Mouse (Mus musculus): ENCODE results near the gene Arhgef7. TPM values are rescaled to one million over a fixed set of nuclear protein-coding genes. Genes with fewer than 3 reads are reported as not detected.
A peak's percentile ranks its signal among the peaks of the same experiment; 100 is the strongest.

Arhgef7 gene
- total RNA-seq, 2 experiments from 2014 or later: 112 to 145 TPM

DNA sequence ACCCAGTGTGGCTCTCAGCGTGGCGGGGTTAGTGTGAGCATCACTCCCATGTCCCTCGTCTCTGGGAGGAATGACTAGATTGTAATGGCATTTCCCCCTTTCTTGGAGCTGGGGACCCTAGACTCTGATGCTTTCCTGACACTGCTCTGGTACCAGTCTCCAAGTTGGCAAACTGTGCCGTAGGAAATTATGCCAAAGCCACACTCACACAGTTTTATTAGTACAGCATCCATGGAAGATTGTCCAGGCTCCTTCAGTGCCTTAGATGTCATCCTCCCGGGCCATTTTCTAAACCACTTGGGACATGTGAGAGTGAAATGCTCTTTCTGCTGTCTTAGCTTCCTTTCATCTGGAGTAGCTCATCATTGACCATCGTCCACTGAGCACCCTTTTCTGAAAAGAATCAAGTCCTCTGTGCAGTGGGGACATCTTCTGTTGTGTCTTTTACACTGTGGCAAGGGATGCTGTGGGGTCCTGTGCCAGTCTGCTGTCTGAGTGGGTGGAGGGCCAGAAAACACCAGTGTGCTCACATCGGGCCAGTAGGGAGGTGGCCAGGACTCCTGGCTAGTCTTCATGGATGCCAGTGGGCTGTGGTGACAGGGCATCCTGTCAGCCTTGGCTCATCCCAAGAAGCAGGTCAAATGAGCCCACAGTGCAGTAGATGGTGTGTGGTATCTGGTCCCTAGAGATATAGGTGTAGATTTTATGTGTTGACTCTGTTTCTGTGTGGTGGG, 56.5 kb downstream of the Arhgef7 start:
- intact Hi-C loops (cut with DNase I): no loop called here
- no peak for DNase-seq (ENCODE audit: low spot score in 2 of 2)

- intact Hi-C loops (cut with DNase I): no loop called here
- DNase-seq (ENCODE audit: low spot score in 2 of 2): no peak
These were observed 57.6 kb downstream of the Arhgef7 start for GRCm38 (mm10) chr8:11785121-11785520.

DNA sequence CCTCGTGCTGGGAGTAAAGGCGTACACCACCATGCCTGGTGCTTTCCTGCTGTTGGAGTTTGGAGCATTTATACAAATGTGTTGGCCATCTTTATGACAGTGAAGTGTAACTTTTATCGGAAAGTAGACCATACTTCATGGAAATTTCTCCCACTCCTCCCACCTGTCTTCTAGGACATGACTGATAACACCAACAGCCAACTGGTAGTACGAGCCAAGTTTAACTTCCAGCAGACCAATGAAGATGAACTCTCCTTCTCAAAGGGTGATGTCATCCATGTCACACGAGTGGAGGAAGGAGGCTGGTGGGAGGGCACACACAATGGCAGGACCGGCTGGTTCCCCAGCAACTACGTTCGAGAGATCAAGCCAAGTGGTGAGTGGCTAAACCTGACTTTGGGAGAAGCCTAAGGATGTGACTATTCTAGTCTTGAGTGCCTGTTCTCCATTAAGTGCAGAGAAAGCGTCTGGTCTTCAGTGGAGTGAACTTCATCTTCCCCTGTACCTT, 58.1 kb downstream of the Arhgef7 start:
- DNase-seq (ENCODE audit: low spot score in 2 of 2): no peak
- intact Hi-C loops (cut with DNase I): no loop called here

- intact Hi-C loops (cut with DNase I): no loop called here
These were observed 60.7 kb downstream of the Arhgef7 start for GRCm38 (mm10) chr8:11788252-11788651.

DNA sequence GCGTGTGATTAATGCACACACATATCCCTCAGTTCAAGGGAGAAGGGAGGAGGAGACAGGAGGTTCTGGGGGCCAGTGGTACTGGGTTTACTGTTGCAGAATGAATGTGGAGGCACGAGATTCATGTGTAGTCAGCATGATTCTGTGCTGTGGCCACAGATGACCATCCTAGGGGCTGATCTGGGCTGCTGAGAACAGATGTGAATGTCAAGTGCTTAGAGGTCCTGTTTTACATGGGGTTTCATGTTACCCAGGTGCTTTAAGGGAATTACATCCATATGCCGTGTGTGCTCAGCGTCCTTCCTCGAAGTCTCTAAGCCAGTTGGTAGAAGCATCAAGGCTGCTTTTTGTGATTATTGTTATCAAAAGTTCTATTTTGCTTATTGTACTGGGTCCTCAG, 61.6 kb downstream of the Arhgef7 start:
- intact Hi-C loops (cut with DNase I): no loop called here
- no peak for DNase-seq (ENCODE audit: low spot score in 2 of 2)

More at GRCm38 (mm10) chr8:11788252-11788651, 60.7 kb downstream of the Arhgef7 start:
- no peak for DNase-seq (ENCODE audit: low spot score in 2 of 2)

DNA sequence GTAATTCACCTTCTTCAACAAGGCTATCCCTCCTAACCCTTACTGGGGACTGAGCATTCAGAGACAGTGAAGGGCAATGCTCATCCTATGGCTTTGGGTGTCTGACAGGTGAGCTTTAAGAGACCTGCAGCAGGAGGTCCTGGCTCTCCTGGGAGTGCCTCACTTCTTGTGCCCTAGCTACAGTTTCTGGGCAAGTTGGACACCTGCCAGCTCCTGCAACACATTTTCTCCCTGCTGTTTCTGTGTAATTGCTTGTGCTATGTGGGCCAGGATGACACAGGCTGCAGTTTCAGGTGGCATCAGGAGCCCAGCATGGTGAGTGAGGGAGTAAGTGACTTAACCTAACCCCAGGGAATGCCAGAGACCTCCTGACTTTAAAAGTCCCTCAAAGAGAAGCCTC, 67.4 kb downstream of the Arhgef7 start:
- no peak for DNase-seq (ENCODE audit: low spot score in 2 of 2)
- intact Hi-C loops (cut with DNase I): no loop called here

DNA sequence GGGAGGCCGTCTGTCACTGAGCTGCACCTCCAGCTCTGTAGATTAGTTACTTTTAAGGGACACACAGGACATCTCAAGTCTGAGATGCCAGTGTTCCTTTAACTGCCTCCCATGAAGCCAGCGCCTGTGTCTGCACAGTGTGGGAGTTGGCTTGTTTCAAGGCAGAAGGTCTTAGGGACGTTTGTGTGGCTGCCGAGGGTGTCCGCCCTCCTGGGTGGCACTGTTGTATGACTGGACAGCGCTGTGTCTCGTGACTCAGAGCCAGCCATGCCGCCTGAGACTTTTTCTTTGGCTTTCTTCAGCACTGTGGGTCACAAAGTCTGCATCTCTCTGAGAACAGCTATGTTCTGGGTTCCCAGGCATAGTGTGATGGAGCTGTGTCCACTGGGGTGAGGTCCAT, 69.6 kb downstream of the Arhgef7 start:
- intact Hi-C loops (cut with DNase I): no loop called here
- DNase-seq (ENCODE audit: low spot score in 2 of 2): no peak

GRCm38 (mm10) chr8:11797729-11798479, 70.4 kb downstream of the Arhgef7 start:
- peak in 1 of 2 experiments; percentile 47 for DNase-seq (ENCODE audit: low spot score in 2 of 2)
- intact Hi-C loops (cut with DNase I): no loop called here

DNA sequence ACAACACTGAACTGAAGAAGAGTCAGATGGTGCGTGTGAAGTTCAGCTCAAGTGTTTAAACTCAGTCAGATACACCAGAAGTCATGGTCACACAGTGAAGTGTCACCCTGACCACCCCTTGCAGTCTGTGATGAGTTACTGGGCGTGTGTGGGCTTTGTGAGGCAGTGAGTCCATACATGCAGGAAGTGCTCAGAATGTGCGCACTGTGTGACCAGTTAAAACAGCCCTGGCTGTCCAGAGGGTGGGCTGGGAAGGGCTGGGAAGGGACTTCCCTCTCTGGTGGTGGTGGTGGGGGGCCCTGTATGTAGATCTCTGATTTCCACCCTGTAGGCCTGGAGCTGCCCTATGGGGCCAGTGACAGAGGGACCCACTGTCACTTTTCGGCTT, 71.0 kb downstream of the Arhgef7 start:
- DNase-seq (ENCODE audit: low spot score in 2 of 2): no peak
- intact Hi-C loops (cut with DNase I): no loop called here

- intact Hi-C loops (cut with DNase I): no loop called here
- DNase-seq (ENCODE audit: low spot score in 2 of 2): no peak
These were observed 71.6 kb downstream of the Arhgef7 start for GRCm38 (mm10) chr8:11799098-11799497.

GRCm38 (mm10) chr8:11800481-11800880, 73.0 kb downstream of the Arhgef7 start:
- intact Hi-C loops (cut with DNase I): no loop called here
- no peak for DNase-seq (ENCODE audit: low spot score in 2 of 2)

GRCm38 (mm10) chr8:11801571-11801970, 74.0 kb downstream of the Arhgef7 start:
- no peak for DNase-seq (ENCODE audit: low spot score in 2 of 2)
- intact Hi-C loops (cut with DNase I): no loop called here

DNA sequence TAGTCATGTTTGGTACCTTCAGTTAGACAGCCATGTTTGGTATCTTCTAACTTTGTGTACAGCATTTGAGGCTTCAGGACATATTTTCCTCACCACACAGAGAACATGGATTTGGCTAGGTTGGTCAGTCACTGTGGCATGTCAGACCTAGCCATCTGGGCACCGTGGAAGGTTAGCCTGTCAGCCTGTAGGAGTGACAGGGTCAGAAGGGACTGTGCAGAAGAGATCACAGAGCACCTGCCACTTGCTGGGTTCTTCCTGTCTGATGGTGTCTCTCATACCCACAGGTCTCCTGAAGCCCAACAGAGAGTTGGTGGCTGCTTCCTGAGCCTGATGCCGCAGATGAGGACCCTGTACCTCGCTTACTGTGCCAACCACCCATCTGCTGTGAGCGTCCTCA, 77.4 kb downstream of the Arhgef7 start:
- intact Hi-C loops (cut with DNase I): no loop called here
- no peak for DNase-seq (ENCODE audit: low spot score in 2 of 2)

DNA sequence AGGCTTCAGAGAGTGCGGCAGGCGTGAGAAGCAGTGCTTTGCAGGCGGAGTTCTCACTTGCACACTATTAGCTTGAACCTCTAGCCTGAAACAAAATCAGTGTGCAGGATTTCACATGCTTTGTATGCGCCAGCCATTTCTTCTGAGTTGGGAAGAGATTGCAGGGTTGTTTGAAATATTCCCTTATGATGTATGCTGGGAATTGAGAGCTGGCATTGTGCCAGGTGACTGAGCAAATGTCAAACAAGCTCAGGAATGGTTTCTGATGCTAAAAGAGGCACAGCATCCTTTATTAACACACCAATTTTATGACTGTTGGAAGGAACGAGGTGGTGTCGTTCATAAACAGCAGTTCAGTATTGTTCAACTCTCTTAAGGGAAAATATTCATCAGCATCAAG, 78.7 kb downstream of the Arhgef7 start:
- intact Hi-C loops (cut with DNase I): no loop called here
- DNase-seq (ENCODE audit: low spot score in 2 of 2): no peak

GRCm38 (mm10) chr8:11807361-11807760, 79.8 kb downstream of the Arhgef7 start:
- DNase-seq (ENCODE audit: low spot score in 2 of 2): no peak
- intact Hi-C loops (cut with DNase I): no loop called here

- DNase-seq (ENCODE audit: low spot score in 2 of 2): no peak
- intact Hi-C loops (cut with DNase I): no loop called here
These were observed 80.5 kb downstream of the Arhgef7 start for GRCm38 (mm10) chr8:11808047-11808446.

DNA sequence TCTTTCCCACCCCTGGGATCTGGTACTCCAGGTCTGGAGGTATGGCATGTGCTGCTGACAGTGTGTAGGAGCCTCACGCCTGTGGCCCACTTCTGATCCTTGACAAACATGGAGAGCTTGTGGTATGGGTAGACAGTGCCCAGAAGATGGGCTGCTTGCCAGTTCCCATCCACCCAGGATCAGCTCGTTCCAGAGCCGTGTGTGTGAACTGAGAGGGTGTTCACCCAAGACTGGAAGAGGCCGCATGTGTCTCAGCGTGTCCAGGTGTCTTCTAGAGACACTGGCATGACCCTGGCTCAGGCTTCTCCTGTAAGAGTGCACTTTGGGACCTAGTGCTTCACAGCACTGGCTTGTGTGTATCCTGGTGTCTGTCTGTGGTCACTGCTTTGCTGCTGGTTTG, 82.9 kb downstream of the Arhgef7 start:
- intact Hi-C loops (cut with DNase I): no loop called here
- DNase-seq (ENCODE audit: low spot score in 2 of 2): no peak

DNA sequence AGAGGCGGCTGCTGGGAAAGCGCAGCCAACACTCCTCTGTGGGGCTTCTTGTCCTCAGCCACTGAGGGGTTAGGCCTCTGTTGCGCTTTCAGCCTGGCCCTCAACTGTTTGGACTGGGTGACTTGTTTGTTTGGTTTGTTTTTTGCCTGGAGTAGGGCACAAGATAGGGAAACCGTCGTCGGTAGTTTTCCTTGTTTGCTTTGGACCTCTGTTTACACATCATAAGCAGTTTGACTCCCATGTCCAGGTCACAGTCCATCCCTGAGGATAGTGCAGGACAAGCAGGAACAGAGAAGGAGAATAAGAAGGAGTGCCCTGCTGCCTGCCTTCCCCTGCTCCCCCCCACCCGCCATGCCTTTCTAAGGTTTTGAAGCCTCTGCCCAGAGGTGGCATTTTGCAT, 86.3 kb downstream of the Arhgef7 start:
- no peak for DNase-seq (ENCODE audit: low spot score in 2 of 2)
- intact Hi-C loops (cut with DNase I): no loop called here

DNA sequence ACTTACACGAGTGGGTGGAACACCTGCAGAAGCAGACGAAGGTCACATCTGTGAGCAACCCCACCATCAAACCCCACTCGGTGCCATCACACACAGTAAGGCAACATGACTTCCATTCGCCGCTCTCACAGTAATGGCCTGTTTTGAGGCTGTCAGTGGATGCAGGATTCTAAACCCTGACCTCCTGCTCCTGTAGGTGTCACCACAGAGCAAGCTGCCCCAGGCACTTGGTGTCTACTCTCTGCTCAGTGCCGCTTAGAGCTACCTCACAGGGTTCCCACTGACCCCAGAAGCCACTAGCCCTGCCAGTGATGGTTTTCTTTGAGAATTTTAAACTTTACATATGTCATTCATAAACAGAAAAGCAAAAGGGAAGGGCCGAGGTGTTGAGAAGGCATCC, 87.7 kb downstream of the Arhgef7 start:
- no peak for DNase-seq (ENCODE audit: low spot score in 2 of 2)
- intact Hi-C loops (cut with DNase I): no loop called here

DNA sequence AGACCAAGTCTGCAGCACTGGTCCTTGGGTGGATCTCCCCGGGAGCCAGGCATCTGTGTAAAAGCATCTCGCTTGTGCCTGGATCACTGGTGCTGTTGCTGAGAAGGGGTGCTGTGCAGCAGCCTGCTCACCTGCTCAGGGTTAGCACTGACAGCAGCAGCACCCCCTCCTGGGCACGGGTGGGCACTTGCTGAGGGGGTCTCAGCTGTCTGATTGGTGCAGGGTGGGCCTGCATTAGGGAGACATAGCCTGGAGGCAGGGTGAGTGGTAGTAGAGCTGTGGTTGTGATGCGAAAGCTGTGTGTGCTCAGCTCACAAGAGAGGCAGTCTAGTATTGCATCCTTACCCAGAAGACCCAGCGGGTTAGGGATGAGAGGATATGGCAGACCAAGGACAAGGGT, 92.6 kb downstream of the Arhgef7 start:
- intact Hi-C loops (cut with DNase I): no loop called here

DNA sequence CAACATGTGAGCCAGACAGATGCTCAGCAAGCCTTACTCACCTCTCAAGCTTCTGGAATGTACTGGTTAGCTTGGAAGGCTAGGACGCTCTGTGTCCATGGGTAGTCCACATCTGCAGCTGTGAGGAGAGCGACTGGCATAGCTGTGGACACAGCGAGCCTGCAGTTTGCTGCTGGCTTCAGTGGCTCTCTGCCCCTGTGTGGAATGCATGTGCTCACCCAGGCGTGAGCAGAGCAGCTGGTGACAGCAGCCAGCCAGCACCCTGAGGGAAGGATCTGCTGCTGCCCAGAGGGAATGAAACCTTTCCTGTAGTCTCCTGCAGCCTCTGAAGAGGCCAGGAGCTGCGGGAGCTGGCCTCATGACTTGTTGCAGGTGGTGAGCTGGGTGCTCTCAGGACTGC, 93.0 kb downstream of the Arhgef7 start:
- intact Hi-C loops (cut with DNase I): no loop called here
- no peak for DNase-seq (ENCODE audit: low spot score in 2 of 2)

More for the DNA sequence above, 92.6 kb downstream of the Arhgef7 start:
- no peak for DNase-seq (ENCODE audit: low spot score in 2 of 2)
